Comparison of ENCODE assay signal across 19 mouse cellular contexts in genomic region chr11:46060651-46061020, GRCm38 (mm10). TPM values are rescaled to one million over a fixed set of nuclear protein-coding genes. Genes with fewer than 3 reads are reported as not detected.
DNase-seq lines count a peak whose midpoint lies in the region; ATAC-seq lines count a peak whose summit lies in the region.
"Had no signal": no experiment of that assay in that cellular context is flagged by ENCODE, and none has a peak within 500 bp of the region (broad histone marks: within the 10 kb centered on the region; RNA-seq: fewer than 3 reads in every experiment).

No protein-coding gene starts in this region.

- ATAC-seq in midbrain, embryonic 11.5 days (ENCODE audit: low FRiP score) = no peak
- no peak for ATAC-seq in midbrain, embryonic 13.5 days
- no peak for ATAC-seq in activated CD4-positive, CD25-positive, alpha-beta regulatory T cell, adult 4 months
- ATAC-seq: forebrain, embryonic 14.5 days; hindbrain, embryonic 16.5 days; intestine, embryonic 16.5 days had no signal

- no peak overlapping the region for H3K9ac ChIP-seq in midbrain, embryonic 11.5 days (ENCODE audit: low read length)
- H3K9ac ChIP-seq in midbrain, embryonic 13.5 days (replicated peaks) = no peak overlapping the region
- H3K9ac ChIP-seq: embryonic facial prominence, embryonic 15.5 days; liver, embryonic 13.5 days; neural tube, embryonic 15.5 days had no signal

- H3K27ac ChIP-seq in heart, embryonic 10.5 days = peak overlapping the region; percentile 42; the same call in 1 of the 2 replicates
- no peak overlapping the region for H3K27ac ChIP-seq in midbrain, embryonic 11.5 days (ENCODE audit: low read depth, low read length)
- no peak overlapping the region for H3K27ac ChIP-seq in midbrain, embryonic 13.5 days
- H3K27ac ChIP-seq in limb, embryonic 10.5 days = no peak overlapping the region
- H3K27ac ChIP-seq: embryonic facial prominence, embryonic 15.5 days; hindbrain, embryonic 10.5 days; liver, embryonic 13.5 days; midbrain, embryonic 10.5 days; neural tube, embryonic 15.5 days had no signal

- no peaks in the 10 kb centered on the region for H3K9me3 ChIP-seq in heart, embryonic 10.5 days
- no peaks in the 10 kb centered on the region for H3K9me3 ChIP-seq in midbrain, embryonic 11.5 days (ENCODE audit: control insufficient read depth, low read length)
- no peaks in the 10 kb centered on the region for H3K9me3 ChIP-seq in midbrain, embryonic 13.5 days
- no peaks in the 10 kb centered on the region for H3K9me3 ChIP-seq in limb, embryonic 10.5 days (replicated peaks)
- H3K9me3 ChIP-seq: embryonic facial prominence, embryonic 15.5 days; hindbrain, embryonic 10.5 days; liver, embryonic 13.5 days; midbrain, embryonic 10.5 days; neural tube, embryonic 15.5 days had no signal

- H3K4me2 ChIP-seq in midbrain, embryonic 11.5 days = no peak overlapping the region
- no peak overlapping the region for H3K4me2 ChIP-seq in midbrain, embryonic 13.5 days (replicated peaks)
- H3K4me2 ChIP-seq: embryonic facial prominence, embryonic 15.5 days; liver, embryonic 13.5 days; neural tube, embryonic 15.5 days had no signal

- H3K4me1 ChIP-seq in heart, embryonic 10.5 days = peaks cover 48% of the 10 kb centered on the region
- peaks cover 9% of the 10 kb centered on the region for H3K4me1 ChIP-seq in midbrain, embryonic 11.5 days (ENCODE audit: control insufficient read depth, insufficient read depth, low read length)
- peaks cover 30% of the 10 kb centered on the region for H3K4me1 ChIP-seq in midbrain, embryonic 13.5 days (replicated peaks)
- peaks cover 41% of the 10 kb centered on the region for H3K4me1 ChIP-seq in limb, embryonic 10.5 days

- H3K4me3 ChIP-seq in heart, embryonic 10.5 days = no peak overlapping the region
- H3K4me3 ChIP-seq in midbrain, embryonic 11.5 days (ENCODE audit: low read depth, low read length) = no peak overlapping the region
- H3K4me3 ChIP-seq in midbrain, embryonic 13.5 days (replicated peaks) = no peak overlapping the region
- no peak overlapping the region for H3K4me3 ChIP-seq in limb, embryonic 10.5 days
- H3K4me3 ChIP-seq: embryonic facial prominence, embryonic 15.5 days; hindbrain, embryonic 10.5 days; liver, embryonic 13.5 days; midbrain, embryonic 10.5 days; neural tube, embryonic 15.5 days had no signal

- peaks cover 32% of the 10 kb centered on the region for H3K36me3 ChIP-seq in heart, embryonic 10.5 days
- no peaks in the 10 kb centered on the region for H3K36me3 ChIP-seq in midbrain, embryonic 11.5 days (ENCODE audit: control insufficient read depth, insufficient read depth, low read length)
- peaks cover 5% of the 10 kb centered on the region; the same call in 1 of the 2 replicates for H3K36me3 ChIP-seq in midbrain, embryonic 13.5 days
- H3K36me3 ChIP-seq in limb, embryonic 10.5 days = peaks cover 17% of the 10 kb centered on the region; the same call in 1 of the 2 replicates
- H3K36me3 ChIP-seq: liver, embryonic 13.5 days; midbrain, embryonic 10.5 days had no signal

- DNase-seq in heart, embryonic 10.5 days (ENCODE audit: low spot score) = no peak
- DNase-seq in heart, adult 9 months (ENCODE audit: low spot score in 2 of 2) = no peak
- DNase-seq in midbrain, embryonic 11.5 days (ENCODE audit: low spot score, missing footprints) = peak; percentile 45
- DNase-seq in lung, postnatal 10 days = peak; percentile 58
- DNase-seq in limb, embryonic 10.5 days (ENCODE audit: low spot score) = no peak
- DNase-seq: cerebellum, adult 9-10 months; gastrocnemius, postnatal 14 days; kidney, adult 9 months; liver, embryonic 13.5 days; right cerebral cortex, adult 18-20 months had no signal

- H3K27me3 ChIP-seq in heart, embryonic 10.5 days (ENCODE audit: insufficient read depth, poor library complexity, severe bottlenecking) = no peaks in the 10 kb centered on the region
- H3K27me3 ChIP-seq in midbrain, embryonic 11.5 days (ENCODE audit: control insufficient read depth, insufficient read depth, low read length) = peaks cover 2% of the 10 kb centered on the region; the same call in 1 of the 2 replicates
- H3K27me3 ChIP-seq in midbrain, embryonic 13.5 days = no peaks in the 10 kb centered on the region
- H3K27me3 ChIP-seq in limb, embryonic 10.5 days (ENCODE audit: low read depth, poor library complexity, severe bottlenecking) = peaks cover 11% of the 10 kb centered on the region; the same call in 1 of the 2 replicates
- H3K27me3 ChIP-seq: embryonic facial prominence, embryonic 15.5 days; neural tube, embryonic 15.5 days had no signal

- 46% methylated on average over 5 of the region's 5 CpGs for WGBS in heart, embryonic 10.5 days
- 76% methylated on average over 5 of the region's 5 CpGs for WGBS in midbrain, embryonic 11.5 days
- 89% methylated on average over 5 of the region's 5 CpGs for whole genome bisulfite sequencing in midbrain, embryonic 13.5 days
- WGBS in limb, embryonic 10.5 days = 69% methylated on average over 5 of the region's 5 CpGs

RNA-seq across cellular contexts. Expression of gene Adam19, which starts 4.8 kb away (rescaled TPM):
- 24.2 and 32.9 TPM in 2 replicates for polyA plus RNA-seq in heart, embryonic 10.5 days (2016; fragmentation: Nextera tagmentation; extraction: Ambion mirVana)
- polyA plus RNA-seq in midbrain, embryonic 11.5 days (2014; fragmentation: Nextera tagmentation; extraction: Ambion mirVana) = 6.1 and 6.6 TPM in 2 replicates
- 8.8 and 10.5 TPM in 2 replicates for polyA plus RNA-seq in midbrain, embryonic 13.5 days (2015; fragmentation: Nextera tagmentation; extraction: Ambion mirVana)
- 10.8 and 14.4 TPM in 2 replicates for polyA plus RNA-seq in limb, embryonic 10.5 days (2016; fragmentation: Nextera tagmentation; extraction: Ambion mirVana)
- 10 to 100 TPM; 74.6 to 85.8 TPM for polyA plus RNA-seq in activated CD4-positive, CD25-positive, alpha-beta regulatory T cell, adult 4 months (2017; shearing (Covaris generic))

RNA-seq across cellular contexts. Expression of gene Gm12166, which starts 8.5 kb away (rescaled TPM):
- polyA plus RNA-seq in heart, embryonic 10.5 days (2016; fragmentation: Nextera tagmentation; extraction: Ambion mirVana) = 4.3 and 4.5 TPM in 2 replicates
- polyA plus RNA-seq in midbrain, embryonic 11.5 days (2014; fragmentation: Nextera tagmentation; extraction: Ambion mirVana) = 1.4 and 2.5 TPM in 2 replicates
- 6.1 and 7.1 TPM in 2 replicates for polyA plus RNA-seq in midbrain, embryonic 13.5 days (2015; fragmentation: Nextera tagmentation; extraction: Ambion mirVana)
- polyA plus RNA-seq in limb, embryonic 10.5 days (2016; fragmentation: Nextera tagmentation; extraction: Ambion mirVana) = 2.9 and 4.7 TPM in 2 replicates
- polyA plus RNA-seq in activated CD4-positive, CD25-positive, alpha-beta regulatory T cell, adult 4 months (2017; shearing (Covaris generic)) = 10 to 100 TPM; 19.9 to 53.2 TPM

Comparison
In these comparisons a context has a peak if more than half of its experiments do, and no peak if none do; other contexts are left out.
1. DNase-seq: peak in midbrain, embryonic 11.5 days (single experiment) and lung, postnatal 10 days (single experiment); none in heart, embryonic 10.5 days (single experiment), heart, adult 9 months (0 of 2) and limb, embryonic 10.5 days (single experiment).